Mouse (Mus musculus) kidney, postnatal 0 days (tissue): ENCODE measurements at regions not wholly inside any gene's neighbourhood (a gene's known extent, or its start where the extent isn't known, plus 50 kb on each side); places are given as distances from the start of the nearest gene placed in this dataset.

Experiments used
- ATAC-seq: fragments of 200-750 bp; cut with Nextera tagmentation; replicated peaks from 2 replicates; pipeline ENCODE4 v1.8.0; 2017; ENCODE audit warnings: low read depth, moderate number of reproducible peaks, moderate TSS enrichment, moderate library complexity; ENCODE audit not compliant: low FRiP score
- DNase-seq: peaks from one replicate; pipeline ENCODE4 v3.0.0-alpha.2; 2016; ENCODE audit warnings: low spot score
- H3K27ac ChIP-seq: fragments of 300-500 bp; sonication (generic); 2 replicates; pipeline ENCODE4 v1.5.1; 2014; ENCODE audit warnings: mild to moderate bottlenecking
- H3K27me3 ChIP-seq: fragments of 300-500 bp; sonication (generic); 2 replicates; pipeline ENCODE4 v1.6.1; 2014; ENCODE audit warnings: low read length, mixed read lengths; ENCODE audit not compliant: insufficient read depth
- H3K36me3 ChIP-seq: fragments of 300-500 bp; sonication (generic); 2 replicates; pipeline ENCODE4 v1.6.1; 2014; ENCODE audit warnings: low read length, mixed read lengths; ENCODE audit not compliant: insufficient read depth
- H3K4me1 ChIP-seq: fragments of 300-500 bp; sonication (generic); replicated peaks from 2 replicates; pipeline ENCODE4 v1.6.1; 2014; ENCODE audit warnings: antibody characterized with exemption, low read length, mixed read lengths; ENCODE audit not compliant: insufficient read depth
- H3K4me2 ChIP-seq: fragments of 300-500 bp; sonication (generic); 2 replicates; pipeline ENCODE4 v1.6.1; 2014; ENCODE audit warnings: mild to moderate bottlenecking, low read length, moderate library complexity, mixed read lengths
- H3K4me3 ChIP-seq: fragments of 300-500 bp; sonication (generic); replicated peaks from 2 replicates; pipeline ENCODE4 v1.5.1; 2014; ENCODE audit warnings: low read depth, low read length
- H3K9ac ChIP-seq: fragments of 300-500 bp; sonication (generic); 2 replicates; pipeline ENCODE4 v1.6.1; 2014; ENCODE audit warnings: low read depth, low read length
- H3K9me3 ChIP-seq: fragments of 300-500 bp; sonication (generic); replicated peaks from 2 replicates; pipeline ENCODE4 v1.6.1; 2016; ENCODE audit warnings: low read length, inconsistent platforms, mixed read lengths
- CTCF ChIP-seq: IDR thresholded peaks from 2 replicates; pipeline ENCODE4 v1.5.1; 2016; ENCODE audit warnings: antibody characterized with exemption, low read depth, mild to moderate bottlenecking, moderate library complexity
- WGBS: fragments of 180-500 bp; shearing (Covaris S2); extraction: QIAGEN DNeasy Blood & Tissue Kit; methylation state at CpG from one replicate; pipeline ENCODE4 v1.1.7; 2014; 5-methylcytosine and 5-hydroxymethylcytosine counted together

DNA sequence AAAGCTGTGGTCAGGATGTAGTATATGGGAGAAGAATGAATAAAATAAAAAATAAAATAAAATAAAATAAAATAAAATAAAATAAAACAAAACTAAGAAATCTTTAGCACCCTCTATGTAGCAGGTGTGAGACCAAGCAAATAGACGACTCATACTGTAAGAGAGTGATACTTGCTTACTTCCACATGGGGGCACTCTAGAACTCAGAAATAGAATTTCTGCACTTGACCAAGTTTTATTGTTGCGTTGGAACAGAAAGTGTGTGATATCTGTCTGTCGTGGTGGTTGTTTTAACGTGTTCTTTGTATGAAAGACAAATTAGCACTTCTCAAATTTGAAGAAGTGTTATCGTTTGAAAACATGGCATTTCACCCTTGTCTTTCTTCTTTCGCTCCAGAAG is 125.4 kb downstream of the Dthd1 start:
- Histone ChIP-seq H3K4me2 (no peak overlapping the region), H3K4me1 (no peaks in the 10 kb centered on the region), H3K9me3 (no peaks in the 10 kb centered on the region), H3K36me3 (no peaks in the 10 kb centered on the region), H3K27me3 (no peaks in the 10 kb centered on the region), H3K9ac (no peak overlapping the region), H3K27ac (no peak overlapping the region), H3K4me3 (no peak overlapping the region)
- peak; percentile 79 for DNase-seq
- 43% methylated on average over 6 of the region's 6 CpGs for WGBS
- peak; percentile 65 for TF ChIP-seq CTCF
- ATAC-seq: 0 out of 2 replicates have a peak, but pooled peaks have one; percentile 46
